Mouse (Mus musculus) hindbrain, embryonic 11.5 days (tissue): ENCODE data around the gene Tspan4. TPM values are rescaled to one million over a fixed set of nuclear protein-coding genes. Genes with fewer than 3 reads are reported as not detected.

ENCODE experiments used
- polyA plus RNA-seq: library from polyadenylated mRNA; unstranded; fragments of >200 nt; fragmentation: Nextera tagmentation; extraction: Ambion mirVana; gene quantifications from 2 replicates; pipeline ENCODE4 v1.2.1, GENCODE M21; 2014

Gene Tspan4
- polyA plus RNA-seq, 1 experiment from 2014 or later = 31.4 TPM

Other genes starting within 250 kb of the Tspan4 start
- 67.1 and 78.6 TPM in 2 replicates for gene Phrf1, start 246.5 kb upstream of the Tspan4 start, polyA plus RNA-seq
- 0.77 and 1.1 TPM in 2 replicates for gene Irf7, start 208.8 kb upstream of the Tspan4 start, polyA plus RNA-seq
- gene Cdhr5, start 198.5 kb upstream of the Tspan4 start, polyA plus RNA-seq = not detected in 2 replicates
- 4.8 and 5.1 TPM in 2 replicates for gene Sct, start 196.1 kb upstream of the Tspan4 start, polyA plus RNA-seq
- gene Drd4, start 183.2 kb upstream of the Tspan4 start, polyA plus RNA-seq = 0.25 and 0.33 TPM in 2 replicates
- gene Deaf1, start 147.6 kb upstream of the Tspan4 start, polyA plus RNA-seq = 70.0 and 75.9 TPM in 2 replicates
- gene Tmem80, start 147.5 kb upstream of the Tspan4 start, polyA plus RNA-seq = 29.7 and 31.9 TPM in 2 replicates
- gene Eps8l2, start 136.4 kb upstream of the Tspan4 start, polyA plus RNA-seq = 2.1 and 2.6 TPM in 2 replicates
- 389 and 395 TPM in 2 replicates for gene Taldo1, start 83.0 kb upstream of the Tspan4 start, polyA plus RNA-seq
- gene Gatd1, start 61.1 kb upstream of the Tspan4 start, polyA plus RNA-seq = 43.3 and 48.1 TPM in 2 replicates
- 6.8 and 7.2 TPM in 2 replicates for gene Cend1, start 45.7 kb upstream of the Tspan4 start, polyA plus RNA-seq
- 33.9 and 36.6 TPM in 2 replicates for gene Slc25a22, start 37.3 kb upstream of the Tspan4 start, polyA plus RNA-seq
- gene Pidd1, start 31.2 kb upstream of the Tspan4 start, polyA plus RNA-seq = 8.3 and 8.6 TPM in 2 replicates
- 870 and 939 TPM in 2 replicates for gene Rplp2, start 27.9 kb upstream of the Tspan4 start, polyA plus RNA-seq
- 13.7 and 14.2 TPM in 2 replicates for gene Pnpla2, start 20.0 kb upstream of the Tspan4 start, polyA plus RNA-seq
- gene Cracr2b, start 14.1 kb upstream of the Tspan4 start, polyA plus RNA-seq = 4.4 and 4.5 TPM in 2 replicates
- 40.1 and 57.9 TPM in 2 replicates for gene Cd151, start 7.8 kb upstream of the Tspan4 start, polyA plus RNA-seq
- gene Polr2l, start 108 bp upstream of the Tspan4 start, polyA plus RNA-seq = 71.5 and 74.0 TPM in 2 replicates
- gene Chid1, start 64.6 kb downstream of the Tspan4 start, polyA plus RNA-seq = 24.1 and 28.8 TPM in 2 replicates
- gene Ap2a2, start 86.9 kb downstream of the Tspan4 start, polyA plus RNA-seq = 67.1 and 77.4 TPM in 2 replicates
- 0.17 TPM in 2 replicates for gene Muc6, start 180.1 kb downstream of the Tspan4 start, polyA plus RNA-seq
- 0.07 and 0.32 TPM in 2 replicates for gene Muc2, start 215.1 kb downstream of the Tspan4 start, polyA plus RNA-seq